Mouse (Mus musculus): ENCODE results near the gene Zzz3. TPM values are rescaled to one million over a fixed set of nuclear protein-coding genes. Genes with fewer than 3 reads are reported as not detected.
"Not testable (repeated sequence)": the region's sequence is repeated elsewhere in the genome, so short reads cannot be mapped to it uniquely, and the experiment has no call there.

Gene Zzz3
- polyA plus RNA-seq, 1 experiment from 2014 or later, result 33.6 TPM

DNA sequence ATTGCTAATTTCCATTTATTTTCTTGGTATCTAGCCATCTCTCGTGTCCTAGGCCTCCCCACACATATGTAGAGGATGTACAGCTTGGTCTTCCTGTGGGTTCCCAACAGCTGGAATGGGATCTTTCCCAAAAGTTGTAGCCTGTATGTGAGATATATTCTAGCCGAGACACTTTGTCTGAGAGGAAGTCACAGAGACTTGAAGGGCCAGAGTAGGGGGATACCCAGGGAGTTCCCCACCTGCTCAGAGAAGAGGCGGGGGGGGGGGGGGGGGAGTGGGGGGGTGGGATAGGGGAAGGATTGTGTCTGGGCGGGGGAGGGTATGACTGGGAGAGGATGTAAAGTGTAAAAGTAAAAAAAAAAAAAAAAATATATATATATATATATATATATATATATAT, 57.9 kb downstream of the Zzz3 start:
- H3K4me3 ChIP-seq, result no peak overlapping the region
- WGBS, result 95% methylated on average over 3 of the region's 4 CpGs

DNA sequence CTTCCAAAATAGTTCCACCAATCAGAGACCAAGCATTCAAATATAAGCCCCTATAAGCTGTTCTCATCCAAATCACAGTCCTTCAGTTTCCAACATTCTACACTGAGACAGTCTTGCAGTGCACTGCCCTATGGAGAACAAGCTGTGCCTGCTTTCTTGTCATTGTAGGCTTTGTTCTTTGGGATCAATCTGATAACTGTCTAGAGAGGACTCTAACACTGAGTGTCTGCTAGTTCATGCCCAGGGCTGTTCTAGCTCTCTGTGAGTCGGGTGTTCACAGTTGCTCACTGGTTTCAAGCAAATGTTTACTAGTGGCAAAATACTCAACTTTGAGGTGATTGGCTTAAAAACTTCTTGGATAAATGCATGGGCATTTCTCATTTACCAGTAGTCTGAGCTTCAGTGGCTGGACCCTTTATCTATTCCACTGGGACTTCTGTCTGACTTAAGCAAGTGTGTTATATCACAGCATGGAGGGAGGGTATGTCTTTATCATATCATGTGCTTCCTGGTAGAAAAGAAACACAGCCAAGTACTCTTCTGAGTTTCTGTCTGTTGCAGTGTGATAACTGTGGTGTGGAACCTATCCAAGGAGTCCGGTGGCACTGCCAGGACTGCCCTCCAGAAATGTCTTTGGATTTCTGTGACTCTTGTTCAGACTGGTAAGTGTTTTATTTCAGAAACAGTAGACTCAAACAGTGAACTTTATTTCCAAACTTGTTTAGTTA, 62.2 kb downstream of the Zzz3 start:
- WGBS, result 91% methylated on average over 2 of the region's 2 CpGs
- Histone ChIP-seq H3K9me3 (no peaks in the 10 kb centered on the region), H3K27ac (replicated peaks) (no peak overlapping the region), H3K4me1 (no peaks in the 10 kb centered on the region), H3K27me3 (no peaks in the 10 kb centered on the region), H3K9ac (replicated peaks) (no peak overlapping the region), H3K4me2 (replicated peaks) (no peak overlapping the region), H3K4me3 (no peak overlapping the region), H3K36me3 (peaks cover 38% of the 10 kb centered on the region)
- no peak for ATAC-seq (replicated peaks)

More for the DNA sequence above, 57.9 kb downstream of the Zzz3 start:
- Histone ChIP-seq H3K27me3 (no peaks in the 10 kb centered on the region), H3K9ac (replicated peaks) (no peak overlapping the region), H3K4me2 (replicated peaks) (no peak overlapping the region), H3K27ac (replicated peaks) (no peak overlapping the region), H3K36me3 (peaks cover 52% of the 10 kb centered on the region), H3K4me1 (no peaks in the 10 kb centered on the region), H3K9me3 (no peaks in the 10 kb centered on the region)
- no peak for ATAC-seq (replicated peaks)

DNA sequence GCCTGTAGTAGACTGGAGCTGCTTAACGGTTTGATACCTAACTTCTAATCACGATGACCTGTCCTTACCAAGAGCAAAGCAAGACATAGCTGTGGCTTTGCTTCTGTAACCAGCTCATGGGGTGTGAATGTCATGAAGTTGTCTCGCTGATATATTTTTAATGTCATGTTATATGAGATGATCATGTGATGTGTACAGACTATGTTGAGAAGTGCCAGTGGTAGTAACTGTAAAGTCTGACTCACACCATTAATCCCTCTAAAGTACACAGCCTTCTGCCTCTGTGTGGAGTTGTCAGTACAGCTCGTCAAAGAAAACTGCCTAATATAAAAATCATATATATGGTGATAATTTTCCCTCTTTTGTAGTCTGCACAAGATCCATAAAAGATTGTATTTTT, 63.6 kb downstream of the Zzz3 start:
- not testable (repeated sequence) for H3K9ac ChIP-seq (replicated peaks); ATAC-seq (replicated peaks); H3K27ac ChIP-seq (replicated peaks); H3K27me3 ChIP-seq; H3K9me3 ChIP-seq; H3K4me3 ChIP-seq; H3K4me2 ChIP-seq (replicated peaks); H3K4me1 ChIP-seq
- H3K36me3 ChIP-seq, result peaks cover 36% of the 10 kb centered on the region
- 93% methylated on average over 4 of the region's 4 CpGs for WGBS

DNA sequence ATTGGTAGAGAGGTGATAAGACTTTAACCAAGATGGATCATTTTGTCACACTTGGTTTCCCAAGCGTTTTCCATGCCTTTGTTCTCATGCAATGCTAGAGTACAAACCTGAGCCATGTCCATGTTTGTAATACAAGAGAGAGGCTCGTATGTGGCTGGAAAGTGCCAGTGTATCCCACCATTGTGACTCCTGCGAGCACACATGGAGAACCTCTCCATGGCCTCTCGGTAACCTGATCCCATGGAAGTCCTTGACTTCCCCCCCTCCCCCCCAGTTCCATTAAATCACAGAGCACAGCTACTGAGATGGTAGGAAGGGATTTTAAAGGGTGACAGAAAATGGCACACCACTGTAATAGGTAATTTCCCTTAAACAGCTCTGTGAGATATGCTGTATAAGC, 65.5 kb downstream of the Zzz3 start:
- Histone ChIP-seq H3K27me3 (no peaks in the 10 kb centered on the region), H3K27ac (replicated peaks) (no peak overlapping the region), H3K9me3 (no peaks in the 10 kb centered on the region), H3K4me1 (no peaks in the 10 kb centered on the region), H3K4me2 (replicated peaks) (no peak overlapping the region), H3K9ac (replicated peaks) (no peak overlapping the region), H3K4me3 (no peak overlapping the region), H3K36me3 (peaks cover 32% of the 10 kb centered on the region)
- no peak for ATAC-seq (replicated peaks)
- WGBS, result 64% methylated on average over 4 of the region's 4 CpGs

DNA sequence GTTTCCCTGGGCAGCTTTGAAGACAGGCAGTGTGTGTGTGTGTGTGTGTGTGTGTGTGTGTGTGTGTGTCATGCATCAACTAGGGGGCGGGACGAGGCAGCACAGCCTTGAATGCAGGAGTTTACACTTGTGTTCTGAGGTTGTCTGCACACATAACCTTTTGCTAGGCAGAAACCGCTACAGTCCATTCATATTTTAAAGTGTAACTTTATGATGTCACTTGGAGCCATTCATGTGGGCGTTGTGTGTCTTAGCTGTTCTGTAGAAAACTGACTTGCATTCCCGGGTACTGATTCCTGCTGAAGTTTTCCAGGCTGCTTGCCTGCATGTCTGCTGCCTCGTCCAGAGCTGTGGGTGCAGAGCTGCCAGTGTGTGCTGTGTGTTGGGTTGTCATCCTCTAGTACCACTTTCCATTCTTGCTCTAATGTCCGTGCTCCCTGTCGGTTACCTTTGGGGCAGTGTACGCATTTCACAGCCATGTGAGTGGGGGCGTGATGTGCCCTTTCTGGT, 66.8 kb downstream of the Zzz3 start:
- ATAC-seq (replicated peaks), result no peak
- no peaks in the 10 kb centered on the region for H3K9me3 ChIP-seq
- no peak overlapping the region for H3K9ac ChIP-seq (replicated peaks)
- H3K36me3 ChIP-seq, result peaks cover 21% of the 10 kb centered on the region
- no peaks in the 10 kb centered on the region for H3K4me1 ChIP-seq
- no peak overlapping the region for H3K27ac ChIP-seq (replicated peaks)
- H3K27me3 ChIP-seq, result no peaks in the 10 kb centered on the region
- H3K4me3 ChIP-seq, result no peak overlapping the region
- no peak overlapping the region for H3K4me2 ChIP-seq (replicated peaks)
- 86% methylated on average over 10 of the region's 10 CpGs for WGBS

DNA sequence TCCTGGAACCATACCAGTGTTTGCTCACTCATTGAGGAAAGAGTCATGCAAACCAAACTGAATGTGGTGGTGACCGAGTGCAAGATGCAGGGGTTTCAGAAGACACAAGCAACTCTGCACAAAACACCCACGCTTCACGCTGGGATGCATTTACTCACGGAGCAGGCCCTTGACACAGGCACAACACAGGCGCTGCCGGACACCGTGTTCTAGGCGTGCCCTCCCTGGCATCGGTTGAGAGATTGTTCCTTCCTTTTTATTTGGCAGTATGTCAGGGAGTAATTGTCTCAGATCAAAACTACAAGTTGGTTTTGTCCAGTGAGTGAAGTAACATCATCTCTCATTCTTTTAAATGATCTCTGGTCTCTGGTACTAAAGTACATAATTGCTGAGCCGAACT, 67.6 kb downstream of the Zzz3 start:
- Histone ChIP-seq H3K4me3 (no peak overlapping the region), H3K4me1 (no peaks in the 10 kb centered on the region), H3K9me3 (no peaks in the 10 kb centered on the region), H3K27ac (replicated peaks) (no peak overlapping the region), H3K27me3 (no peaks in the 10 kb centered on the region), H3K9ac (replicated peaks) (no peak overlapping the region), H3K36me3 (peaks cover 14% of the 10 kb centered on the region), H3K4me2 (replicated peaks) (no peak overlapping the region)
- 93% methylated on average over 10 of the region's 10 CpGs for WGBS
- ATAC-seq (replicated peaks), result no peak

DNA sequence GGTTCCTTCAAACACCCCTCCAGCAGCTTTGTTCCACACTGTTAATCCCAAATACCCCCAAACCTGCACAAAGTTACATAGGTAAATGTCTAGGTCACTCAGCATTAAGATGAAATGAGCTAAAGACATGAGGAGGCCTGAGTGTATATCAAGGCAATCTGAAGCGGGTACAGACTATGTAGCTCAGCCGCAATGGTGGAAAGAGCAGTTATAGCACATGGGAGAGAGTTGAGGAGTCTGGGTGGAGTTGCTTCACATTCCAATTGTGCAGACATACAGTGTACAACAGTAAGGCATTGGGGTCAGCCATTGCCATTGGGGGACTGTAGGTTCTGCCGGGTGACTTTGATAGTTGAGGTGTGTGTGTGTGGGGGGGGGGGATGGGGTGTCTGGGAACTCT, 69.2 kb downstream of the Zzz3 start:
- Histone ChIP-seq H3K9ac (replicated peaks) (no peak overlapping the region), H3K27me3 (no peaks in the 10 kb centered on the region), H3K4me2 (replicated peaks) (no peak overlapping the region), H3K9me3 (no peaks in the 10 kb centered on the region), H3K4me3 (no peak overlapping the region), H3K4me1 (no peaks in the 10 kb centered on the region), H3K27ac (replicated peaks) (no peak overlapping the region), H3K36me3 (0 out of 2 replicates have a peak, but pooled peaks cover 4% of the 10 kb centered on the region)
- no peak for ATAC-seq (replicated peaks)
- 97% methylated on average over 3 of the region's 3 CpGs for WGBS

DNA sequence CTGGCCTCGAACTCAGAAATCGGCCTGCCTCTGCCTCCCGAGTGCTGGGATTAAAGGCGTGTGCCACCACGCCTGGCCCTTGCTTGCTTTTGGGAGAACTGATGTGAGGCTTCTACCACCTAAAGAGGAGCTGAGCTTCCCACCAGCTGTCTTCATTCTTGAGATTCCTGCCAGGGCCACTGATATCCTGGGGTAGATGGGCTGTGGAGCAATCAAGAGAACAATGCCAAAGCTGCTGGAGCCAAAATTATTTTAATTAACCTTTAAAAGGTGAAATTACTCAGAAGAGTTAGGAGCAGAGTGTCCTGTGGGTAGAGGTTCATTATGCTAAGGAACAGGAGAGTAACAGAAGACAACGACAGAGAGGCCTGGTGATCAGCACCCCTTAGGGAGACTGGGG, 70.1 kb downstream of the Zzz3 start:
- 85% methylated on average over 6 of the region's 6 CpGs for WGBS

DNA sequence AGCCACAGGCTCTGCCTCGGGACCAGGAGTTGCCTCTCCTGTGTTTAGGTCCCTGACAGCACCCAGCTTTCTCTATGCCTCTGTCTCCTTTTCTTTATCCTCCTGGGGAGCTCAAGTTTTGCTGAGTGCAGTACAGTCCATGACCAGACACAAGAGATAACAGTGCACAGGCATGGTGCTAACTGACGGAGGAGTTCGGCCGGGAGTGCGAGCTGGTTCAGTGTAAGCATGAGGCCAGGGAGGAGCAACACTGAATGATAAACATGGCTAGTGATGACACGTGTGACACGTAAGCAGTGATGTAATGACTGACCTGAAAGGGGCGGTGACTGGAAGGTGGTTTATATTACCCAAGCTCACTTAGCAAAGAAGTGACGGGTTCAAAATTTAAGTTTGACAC, 71.6 kb downstream of the Zzz3 start:
- Histone ChIP-seq H3K36me3 (no peaks in the 10 kb centered on the region), H3K9me3 (no peaks in the 10 kb centered on the region)

More for the DNA sequence above, 70.1 kb downstream of the Zzz3 start:
- ATAC-seq (replicated peaks), result no peak
- Histone ChIP-seq H3K9me3 (no peaks in the 10 kb centered on the region), H3K27ac (replicated peaks) (no peak overlapping the region), H3K27me3 (no peaks in the 10 kb centered on the region), H3K4me1 (no peaks in the 10 kb centered on the region), H3K36me3 (0 out of 2 replicates have a peak, but pooled peaks cover 4% of the 10 kb centered on the region), H3K9ac (replicated peaks) (no peak overlapping the region), H3K4me3 (no peak overlapping the region), H3K4me2 (replicated peaks) (no peak overlapping the region)

DNA sequence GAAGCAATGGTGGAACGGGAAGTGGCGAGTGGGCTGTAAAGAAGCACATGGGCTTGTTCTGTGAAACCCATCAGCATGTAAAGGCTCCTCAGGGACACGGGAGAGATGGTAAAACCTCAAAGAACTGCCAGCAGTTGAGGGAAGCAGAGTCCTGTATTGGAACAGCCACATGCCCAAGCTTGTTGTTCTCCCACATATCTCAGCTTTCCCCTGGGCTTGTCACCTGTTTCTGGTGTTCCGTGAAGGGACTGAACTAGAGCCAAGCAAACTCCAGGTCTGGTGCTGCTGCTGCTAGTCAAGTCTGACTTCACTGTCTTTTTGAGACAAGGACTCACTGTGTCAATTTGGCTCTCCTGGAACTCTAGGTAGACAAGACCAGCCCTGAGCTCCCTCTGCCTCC, 72.0 kb downstream of the Zzz3 start:
- H3K27me3 ChIP-seq, result no peaks in the 10 kb centered on the region
- H3K4me1 ChIP-seq, result no peaks in the 10 kb centered on the region
- H3K4me2 ChIP-seq (replicated peaks), result no peak overlapping the region
- no peak overlapping the region for H3K27ac ChIP-seq (replicated peaks)
- no peaks in the 10 kb centered on the region for H3K9me3 ChIP-seq
- H3K4me3 ChIP-seq, result no peak overlapping the region
- 95% methylated on average over 4 of the region's 4 CpGs for WGBS
- no peak overlapping the region for H3K9ac ChIP-seq (replicated peaks)
- no peaks in the 10 kb centered on the region for H3K36me3 ChIP-seq
- ATAC-seq (replicated peaks), result no peak

More for the DNA sequence above, 71.6 kb downstream of the Zzz3 start:
- Histone ChIP-seq H3K4me3 (no peak overlapping the region), H3K4me2 (replicated peaks) (no peak overlapping the region), H3K27ac (replicated peaks) (no peak overlapping the region), H3K4me1 (no peaks in the 10 kb centered on the region), H3K27me3 (no peaks in the 10 kb centered on the region), H3K9ac (replicated peaks) (no peak overlapping the region)
- ATAC-seq (replicated peaks), result no peak
- WGBS, result 96% methylated on average over 9 of the region's 9 CpGs

DNA sequence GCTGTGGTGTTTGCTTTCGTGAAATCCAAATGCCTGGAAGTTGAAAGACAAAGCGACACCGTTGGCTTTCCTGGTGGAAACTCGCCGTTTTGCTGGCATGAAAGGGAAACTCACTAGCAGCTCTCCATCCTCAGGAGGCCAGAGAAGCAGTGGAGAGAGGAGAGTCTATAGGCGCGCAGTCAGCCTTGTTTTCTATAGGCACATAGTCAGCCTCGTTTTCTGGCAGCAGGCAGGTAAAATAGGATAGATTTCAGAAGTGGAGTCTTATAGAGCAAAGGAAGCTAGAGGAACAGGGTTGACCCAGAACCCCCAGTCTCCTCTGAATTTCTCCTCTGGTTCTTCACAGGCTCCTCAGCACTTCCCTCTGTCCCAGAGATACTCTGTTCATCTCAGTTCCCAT, 72.8 kb downstream of the Zzz3 start:
- Histone ChIP-seq H3K27ac (replicated peaks) (no peak overlapping the region), H3K4me1 (no peaks in the 10 kb centered on the region), H3K9ac (replicated peaks) (no peak overlapping the region), H3K27me3 (no peaks in the 10 kb centered on the region), H3K4me2 (replicated peaks) (no peak overlapping the region), H3K4me3 (no peak overlapping the region), H3K9me3 (no peaks in the 10 kb centered on the region), H3K36me3 (no peaks in the 10 kb centered on the region)
- WGBS, result 90% methylated on average over 8 of the region's 8 CpGs
- no peak for ATAC-seq (replicated peaks)

DNA sequence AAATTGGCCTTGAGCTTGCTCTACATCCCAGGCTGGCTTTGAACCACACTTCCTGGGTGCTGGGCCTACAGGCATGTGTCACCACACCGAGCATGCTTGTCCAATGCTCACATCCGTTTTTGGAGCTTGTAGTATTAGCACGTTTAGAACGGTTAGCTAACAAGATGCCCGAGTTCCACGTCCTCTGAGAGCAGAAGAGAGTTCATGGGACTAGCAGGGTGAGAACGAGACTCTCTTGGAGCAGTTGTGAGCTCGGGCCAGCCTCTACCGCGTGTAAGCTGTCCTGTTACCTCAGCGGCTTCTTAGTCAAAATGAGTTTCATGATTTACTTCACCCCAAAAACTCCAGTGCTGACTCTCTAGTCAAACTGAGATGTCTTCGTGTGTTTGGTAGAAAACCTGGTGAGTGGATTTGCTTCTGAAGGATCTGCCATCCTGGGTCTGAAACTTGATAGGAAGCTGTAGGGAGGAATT, 73.3 kb downstream of the Zzz3 start:
- WGBS, result 89% methylated on average over 12 of the region's 12 CpGs
- H3K4me3 ChIP-seq, result no peak overlapping the region
- no peaks in the 10 kb centered on the region for H3K27me3 ChIP-seq
- H3K4me2 ChIP-seq (replicated peaks), result no peak overlapping the region
- no peaks in the 10 kb centered on the region for H3K9me3 ChIP-seq
- H3K27ac ChIP-seq (replicated peaks), result no peak overlapping the region
- H3K9ac ChIP-seq (replicated peaks), result no peak overlapping the region
- H3K36me3 ChIP-seq, result no peaks in the 10 kb centered on the region
- ATAC-seq (replicated peaks), result no peak
- no peaks in the 10 kb centered on the region for H3K4me1 ChIP-seq

All from forebrain, embryonic 15.5 days (tissue).